Mouse (Mus musculus) forebrain, embryonic 11.5 days (tissue): ENCODE measurements around the gene Sec14l4. TPM values are rescaled to one million over a fixed set of nuclear protein-coding genes. Genes with fewer than 3 reads are reported as not detected.

Source experiments
- ATAC-seq: fragments of 200-750 bp; cut with Nextera tagmentation; replicated peaks from 2 replicates; pipeline ENCODE4 v1.8.0; 2017; ENCODE audit warnings: moderate TSS enrichment; ENCODE audit not compliant: low FRiP score
- DNase-seq: peaks from one replicate; pipeline ENCODE4 v3.0.0-alpha.2; 2017; ENCODE audit warnings: low spot score
- H3K27ac ChIP-seq: fragments of 300-500 bp; sonication (generic); 2 replicates; pipeline ENCODE4 v1.5.1; 2014; ENCODE audit warnings: low read depth, low read length
- H3K27me3 ChIP-seq: fragments of 300-500 bp; sonication (generic); 2 replicates; pipeline ENCODE4 v1.6.1; 2014; ENCODE audit warnings: mild to moderate bottlenecking, low read length, mixed read lengths; ENCODE audit not compliant: control insufficient read depth, insufficient read depth
- H3K36me3 ChIP-seq: fragments of 300-500 bp; sonication (generic); 2 replicates; pipeline ENCODE4 v1.6.1; 2014; ENCODE audit warnings: mild to moderate bottlenecking, low read length, moderate library complexity, mixed read lengths; ENCODE audit not compliant: control insufficient read depth, insufficient read depth
- H3K4me1 ChIP-seq: fragments of 300-500 bp; sonication (generic); replicated peaks from 2 replicates; pipeline ENCODE4 v1.6.1; 2014; ENCODE audit warnings: low read length, mixed read lengths; ENCODE audit not compliant: control insufficient read depth, insufficient read depth
- H3K4me2 ChIP-seq: fragments of 300-500 bp; sonication (generic); 2 replicates; pipeline ENCODE4 v1.6.1; 2014; ENCODE audit warnings: low read depth, mild to moderate bottlenecking, low read length, moderate library complexity, mixed read lengths; ENCODE audit not compliant: severe bottlenecking
- H3K4me3 ChIP-seq: fragments of 300-500 bp; sonication (generic); 2 replicates; pipeline ENCODE4 v1.5.1; 2014; ENCODE audit warnings: low read depth, low read length
- H3K9ac ChIP-seq: fragments of 300-500 bp; sonication (generic); 2 replicates; pipeline ENCODE4 v1.6.1; 2014; ENCODE audit warnings: low read length
- H3K9me3 ChIP-seq: fragments of 300-500 bp; sonication (generic); 2 replicates; pipeline ENCODE4 v1.6.1; 2016; ENCODE audit warnings: low read length, mixed read lengths; ENCODE audit not compliant: control insufficient read depth
- WGBS: fragments of 180-500 bp; shearing (Covaris S2); extraction: QIAGEN DNeasy Blood & Tissue Kit; methylation state at CpG from one replicate; pipeline ENCODE4 v1.1.7; 2014; 5-methylcytosine and 5-hydroxymethylcytosine counted together
- polyA plus RNA-seq: library from polyadenylated mRNA; unstranded; fragments of >200 nt; fragmentation: Nextera tagmentation; extraction: Ambion mirVana; gene quantifications from 2 replicates; pipeline ENCODE4 v1.2.1, GENCODE M21; 2014

The Sec14l4 gene
- polyA plus RNA-seq, 1 experiment from 2014 or later: not detected

- 70% methylated on average over 18 of the region's 18 CpGs for WGBS
- ATAC-seq: no peak
- H3K27me3 ChIP-seq: no peaks in the 10 kb centered on the region
Measured at GRCm38 (mm10) chr11:4035116-4035892, 4.0 kb downstream of the Sec14l4 start.

GRCm38 (mm10) chr11:4035916-4036315 is 4.7 kb downstream of the Sec14l4 start:
- no peaks in the 10 kb centered on the region for H3K36me3 ChIP-seq

More at GRCm38 (mm10) chr11:4035116-4035892, 4.0 kb downstream of the Sec14l4 start:
- no peaks in the 10 kb centered on the region for H3K36me3 ChIP-seq
- no peak for DNase-seq
- H3K4me2 ChIP-seq: no peak overlapping the region
- H3K4me1 ChIP-seq: no peaks in the 10 kb centered on the region
- H3K9ac ChIP-seq: no peak overlapping the region
- no peak overlapping the region for H3K27ac ChIP-seq
- no peaks in the 10 kb centered on the region for H3K9me3 ChIP-seq
- no peak overlapping the region for H3K4me3 ChIP-seq

GRCm38 (mm10) chr11:4036365-4037084 is 5.3 kb downstream of the Sec14l4 start:
- WGBS: 73% methylated on average over 9 of the region's 9 CpGs
- Histone ChIP-seq H3K27me3 (no peaks in the 10 kb centered on the region), H3K9ac (no peak overlapping the region), H3K9me3 (no peaks in the 10 kb centered on the region), H3K4me3 (no peak overlapping the region), H3K4me1 (no peaks in the 10 kb centered on the region), H3K36me3 (no peaks in the 10 kb centered on the region), H3K27ac (no peak overlapping the region), H3K4me2 (no peak overlapping the region)
- ATAC-seq (no peak), DNase-seq (no peak)

More at GRCm38 (mm10) chr11:4035916-4036315, 4.7 kb downstream of the Sec14l4 start:
- ATAC-seq: no peak
- no peak for DNase-seq
- 94% methylated on average over 6 of the region's 6 CpGs for WGBS
- H3K4me1 ChIP-seq: no peaks in the 10 kb centered on the region
- H3K4me3 ChIP-seq: no peak overlapping the region
- no peaks in the 10 kb centered on the region for H3K9me3 ChIP-seq
- no peak overlapping the region for H3K4me2 ChIP-seq
- no peaks in the 10 kb centered on the region for H3K27me3 ChIP-seq
- no peak overlapping the region for H3K27ac ChIP-seq
- no peak overlapping the region for H3K9ac ChIP-seq

- no peak overlapping the region for H3K9ac ChIP-seq
- H3K9me3 ChIP-seq: no peaks in the 10 kb centered on the region
- 88% methylated on average over 4 of the region's 4 CpGs for WGBS
- no peak overlapping the region for H3K4me2 ChIP-seq
- no peak overlapping the region for H3K4me3 ChIP-seq
- DNase-seq (no peak), ATAC-seq (no peak)
- H3K27me3 ChIP-seq: no peaks in the 10 kb centered on the region
- H3K36me3 ChIP-seq: no peaks in the 10 kb centered on the region
- no peak overlapping the region for H3K27ac ChIP-seq
- H3K4me1 ChIP-seq: no peaks in the 10 kb centered on the region
Measured at GRCm38 (mm10) chr11:4039951-4040350, 8.7 kb downstream of the Sec14l4 start.

- Histone ChIP-seq H3K4me1 (no peaks in the 10 kb centered on the region), H3K9me3 (no peaks in the 10 kb centered on the region), H3K4me3 (no peak overlapping the region), H3K36me3 (no peaks in the 10 kb centered on the region), H3K27me3 (no peaks in the 10 kb centered on the region), H3K27ac (no peak overlapping the region), H3K4me2 (no peak overlapping the region), H3K9ac (no peak overlapping the region)
- DNase-seq: no peak
- WGBS: 86% methylated on average over 6 of the region's 6 CpGs
- no peak for ATAC-seq
Measured at GRCm38 (mm10) chr11:4041123-4041625, 9.9 kb downstream of the Sec14l4 start.

- no peak overlapping the region for H3K27ac ChIP-seq
- no peak overlapping the region for H3K4me3 ChIP-seq
- DNase-seq (no peak), ATAC-seq (no peak)
- no peaks in the 10 kb centered on the region for H3K27me3 ChIP-seq
- H3K4me1 ChIP-seq: no peaks in the 10 kb centered on the region
- no peak overlapping the region for H3K4me2 ChIP-seq
- H3K9me3 ChIP-seq: no peaks in the 10 kb centered on the region
- WGBS: 90% methylated on average over 7 of the region's 7 CpGs
- H3K9ac ChIP-seq: no peak overlapping the region
- no peaks in the 10 kb centered on the region for H3K36me3 ChIP-seq
Measured at GRCm38 (mm10) chr11:4043081-4043480, 11.8 kb downstream of the Sec14l4 start.

- 66% methylated on average over 5 of the region's 5 CpGs for WGBS
- no peak for ATAC-seq
Measured at GRCm38 (mm10) chr11:4046526-4046925, 15.3 kb downstream of the Sec14l4 start.

GRCm38 (mm10) chr11:4047766-4048165 is 16.5 kb downstream of the Sec14l4 start:
- Histone ChIP-seq H3K4me1 (no peaks in the 10 kb centered on the region), H3K9ac (no peak overlapping the region), H3K4me3 (no peak overlapping the region), H3K27me3 (no peaks in the 10 kb centered on the region), H3K36me3 (no peaks in the 10 kb centered on the region), H3K9me3 (no peaks in the 10 kb centered on the region), H3K27ac (no peak overlapping the region), H3K4me2 (no peak overlapping the region)
- DNase-seq (no peak), ATAC-seq (no peak)
- 92% methylated on average over 2 of the region's 2 CpGs for WGBS

More at GRCm38 (mm10) chr11:4046526-4046925, 15.3 kb downstream of the Sec14l4 start:
- H3K4me1 ChIP-seq: no peaks in the 10 kb centered on the region
- H3K4me2 ChIP-seq: no peak overlapping the region
- H3K4me3 ChIP-seq: no peak overlapping the region
- no peak for DNase-seq
- H3K27me3 ChIP-seq: no peaks in the 10 kb centered on the region
- H3K9ac ChIP-seq: no peak overlapping the region
- no peaks in the 10 kb centered on the region for H3K36me3 ChIP-seq
- no peaks in the 10 kb centered on the region for H3K9me3 ChIP-seq
- H3K27ac ChIP-seq: no peak overlapping the region
